Mouse (Mus musculus) CH12.LX (cell line): ENCODE measurements around the gene Hipk2.

Experiments used
- CTCF ChIP-seq, 2 experiments: IDR thresholded peaks in 1 of 2; conservative IDR thresholded peaks in 1 of 2; 2 replicates each; pipeline ENCODE4 v1.5.1; 2011 to 2012; ENCODE audit warnings: low read depth in 2 of 2, low read length in 2 of 2, improper control_type of control experiment in 1 of 2, inconsistent platforms in 1 of 2, mild to moderate bottlenecking in 1 of 2, moderate library complexity in 1 of 2
- EP300 ChIP-seq: IDR thresholded peaks from 2 replicates; pipeline ENCODE4 v1.6.1; 2011; ENCODE audit warnings: low read length, improper control_type of control experiment
- KAT2A ChIP-seq: IDR thresholded peaks from 2 replicates; pipeline ENCODE4 v1.6.1; 2012; ENCODE audit warnings: low read length, improper control_type of control experiment, inconsistent platforms; ENCODE audit not compliant: insufficient replicate concordance
- MAFK ChIP-seq: IDR thresholded peaks from 2 replicates; pipeline ENCODE4 v1.6.1; 2011; ENCODE audit warnings: low read length, improper control_type of control experiment; ENCODE audit not compliant: insufficient replicate concordance
- MAX ChIP-seq: IDR thresholded peaks from 2 replicates; pipeline ENCODE4 v1.6.1; 2011; ENCODE audit warnings: low read length, improper control_type of control experiment
- MAZ ChIP-seq: IDR thresholded peaks from 2 replicates; pipeline ENCODE4 v1.6.1; 2012; ENCODE audit warnings: low read depth, mild to moderate bottlenecking, inconsistent platforms, low read length, improper control_type of control experiment, moderate library complexity
- MXI1 ChIP-seq: IDR thresholded peaks from 2 replicates; pipeline ENCODE4 v1.6.1; 2011; ENCODE audit warnings: mild to moderate bottlenecking, low read depth, low read length, improper control_type of control experiment
- NELFE ChIP-seq: IDR thresholded peaks from 2 replicates; pipeline ENCODE4 v1.6.1; 2011; ENCODE audit warnings: low read depth, low read length, improper control_type of control experiment
- POLR2A ChIP-seq: IDR thresholded peaks from 2 replicates; pipeline ENCODE4 v1.6.1; 2011; ENCODE audit warnings: low read depth, mild to moderate bottlenecking, improper control_type of control experiment, low read length
- SIN3A ChIP-seq: IDR thresholded peaks from 2 replicates; pipeline ENCODE4 v1.6.1; 2012; ENCODE audit warnings: low read length, improper control_type of control experiment, inconsistent platforms
- TBP ChIP-seq: conservative IDR thresholded peaks from 2 replicates; pipeline ENCODE4 v1.6.1; 2011; ENCODE audit warnings: low read depth, low read length, improper control_type of control experiment
- ZC3H11A ChIP-seq: IDR thresholded peaks from 2 replicates; pipeline ENCODE4 v1.6.1; 2012; ENCODE audit warnings: low read depth, mild to moderate bottlenecking, inconsistent platforms, low read length, improper control_type of control experiment
- ZKSCAN1 ChIP-seq: IDR thresholded peaks from 2 replicates; pipeline ENCODE4 v1.6.1; 2012; ENCODE audit warnings: low read depth, inconsistent platforms, low read length, improper control_type of control experiment, borderline replicate concordance
- ZNF384 ChIP-seq: IDR thresholded peaks from 2 replicates; pipeline ENCODE4 v1.6.1; 2012; ENCODE audit warnings: low read depth, low read length, improper control_type of control experiment, inconsistent platforms

DNA sequence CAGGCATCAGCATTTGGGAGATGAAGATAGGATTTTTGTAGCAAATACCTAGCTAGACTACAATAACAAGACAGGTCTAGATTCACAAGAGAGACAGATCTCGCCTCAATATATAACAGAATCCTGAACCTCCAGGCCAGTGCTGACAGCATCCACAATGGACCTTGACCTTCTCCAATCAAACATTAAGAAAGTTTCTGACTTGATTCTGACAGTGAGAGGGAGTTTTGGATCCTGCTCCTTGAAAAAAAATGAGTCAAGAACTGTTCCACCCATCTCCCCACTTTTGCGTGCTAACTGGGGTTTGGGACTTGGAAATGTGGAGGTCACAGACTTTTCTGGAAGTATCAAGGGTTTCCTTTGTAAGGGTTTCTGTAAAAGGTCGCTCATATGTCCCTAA is 150.4 kb downstream of the Hipk2 start:
- TF ChIP-seq POLR2A (no peak), NELFE (no peak), CTCF (conservative IDR thresholded peaks at IDR 0.05 in 1 of 2, IDR thresholded peaks at IDR 0.05 in 1 of 2; ENCODE audit: low read depth in 2 of 2, low read length in 2 of 2) (no peak), MXI1 (no peak), ZNF384 (no peak), ZKSCAN1 (no peak), KAT2A (no peak), ZC3H11A (no peak), EP300 (no peak), MAX (no peak), MAZ (no peak), MAFK (no peak), SIN3A (no peak), TBP (no peak)
